Comparison of ENCODE assay signal across 17 mouse cellular contexts in genomic region chr8:121981520-121981895, GRCm38 (mm10). TPM values are rescaled to one million over a fixed set of nuclear protein-coding genes. Genes with fewer than 3 reads are reported as not detected.
DNase-seq lines count a peak whose midpoint lies in the region.
"Had no signal": no experiment of that assay in that cellular context is flagged by ENCODE, and none has a peak within 500 bp of the region (broad histone marks: within the 10 kb centered on the region; RNA-seq: fewer than 3 reads in every experiment).

No protein-coding gene starts in this region.

- DNase-seq in cerebellum, postnatal 14 days: peak; percentile 60 to 65
- DNase-seq in cerebellum, adult 9-11 months: no peak
- peak; percentile 36 to 63 for DNase-seq in layer of hippocampus, postnatal 10 days (ENCODE audit: low spot score in 2 of 2)
- DNase-seq in layer of hippocampus, adult 9-10 months (ENCODE audit: low spot score): no peak
- DNase-seq in adrenal gland, postnatal 25 days: peak; percentile 43
- DNase-seq in kidney, adult 9 months: peak; percentile 93
- no peak for DNase-seq in embryo, embryonic 11 days
- no peak for DNase-seq in gastrocnemius, adult 18-20 months (ENCODE audit: low spot score)
- DNase-seq: forebrain, postnatal 0 days; gastrocnemius, adult 2 months; heart, postnatal 36 days; spleen, adult 18-20 months; thymus, adult 2 months had no signal

RNA-seq across cellular contexts. Expression of gene Banp, which starts 32.0 kb away (rescaled TPM):
- 10 to 100 TPM; 24.7 to 32.2 TPM for total RNA-seq in layer of hippocampus, postnatal 10 days (2021)
- total RNA-seq in adrenal gland, postnatal 25 days (2021): 33.2 and 35.7 TPM in 2 replicates
- total RNA-seq in gastrocnemius, adult 18-20 months (2021): 1 to 10 TPM; 8.4 TPM

RNA-seq across cellular contexts. Expression of gene Car5a, which starts 36.8 kb away (rescaled TPM):
- not detected for total RNA-seq in layer of hippocampus, postnatal 10 days (2021)
- 1.6 TPM in 1 of 2 replicates, not detected in the other for total RNA-seq in adrenal gland, postnatal 25 days (2021)
- not detected for total RNA-seq in gastrocnemius, adult 18-20 months (2021)
- total RNA-seq: common myeloid progenitor, adult 5-6 weeks; forebrain, postnatal 0 days; gastrocnemius, adult 2 months; granulocyte monocyte progenitor cell, adult 5-6 weeks; heart, postnatal 36 days; layer of hippocampus, postnatal 25 days; megakaryocyte, adult 5-6 weeks had no signal

Comparison
In these comparisons a context has a peak if more than half of its experiments do, and no peak if none do; other contexts are left out.
1. DNase-seq: peak in cerebellum, postnatal 14 days (2 of 2), layer of hippocampus, postnatal 10 days (2 of 2), adrenal gland, postnatal 25 days (single experiment) and kidney, adult 9 months (single experiment); none in cerebellum, adult 9-11 months (single experiment), layer of hippocampus, adult 9-10 months (single experiment), embryo, embryonic 11 days (single experiment) and gastrocnemius, adult 18-20 months (single experiment).